Mouse (Mus musculus): ENCODE results near the gene Lmf1. TPM values are rescaled to one million over a fixed set of nuclear protein-coding genes. Genes with fewer than 3 reads are reported as not detected.
A peak's percentile ranks its signal among the peaks of the same experiment; 100 is the strongest.

Lmf1 gene
- total and polyA plus RNA-seq, 3 experiments, result 14.0 to 30.5 TPM; not detected in 1

- TF ChIP-seq ZNF384 (IDR thresholded peaks at IDR 0.05; ENCODE audit: low read depth, low read length), result peak; percentile 89
- no peak for TF ChIP-seq NELFE (IDR thresholded peaks at IDR 0.05; ENCODE audit: low read depth, low read length)
- no peak for TF ChIP-seq CHD2 (IDR thresholded peaks at IDR 0.05; ENCODE audit: low read length)
- TF ChIP-seq ELF1 (IDR thresholded peaks at IDR 0.05; ENCODE audit: low read depth, low read length), result no peak
- peak; percentile 82 for TF ChIP-seq RCOR1 (IDR thresholded peaks at IDR 0.05; ENCODE audit: low read depth, low read length)
- TF ChIP-seq ETS1 (IDR thresholded peaks at IDR 0.05; ENCODE audit: low read depth, low read length), result peak; percentile 71; the same call in 1 of the 2 replicates
- no peak for TF ChIP-seq ZKSCAN1 (IDR thresholded peaks at IDR 0.05; ENCODE audit: low read depth, low read length)
- no peak for TF ChIP-seq POLR2A (IDR thresholded peaks at IDR 0.05; ENCODE audit: control insufficient read depth in 1 of 2, insufficient read depth in 1 of 2, low read depth in 1 of 2, low read length in 2 of 2, poor library complexity in 1 of 2)
- no peak for TF ChIP-seq TBP (IDR thresholded peaks at IDR 0.05; ENCODE audit: low read depth, low read length)
- TF ChIP-seq SMC3 (IDR thresholded peaks at IDR 0.05; ENCODE audit: low read depth, low read length), result no peak
- TF ChIP-seq UBTF (IDR thresholded peaks at IDR 0.05; ENCODE audit: borderline replicate concordance, insufficient read depth, low read depth, low read length), result no peak
- TF ChIP-seq CHD1 (IDR thresholded peaks at IDR 0.05; ENCODE audit: low read depth, low read length), result no peak
- TF ChIP-seq EP300 (IDR thresholded peaks at IDR 0.05; ENCODE audit: low read depth in 1 of 2, low read length in 2 of 2), result peak in 1 of 2 experiments; percentile 74; a peak in 2 of 4 replicates
- no peak for TF ChIP-seq JUND (IDR thresholded peaks at IDR 0.05; ENCODE audit: low read depth, low read length)
- no peak for TF ChIP-seq GABPA (IDR thresholded peaks at IDR 0.05; ENCODE audit: low read depth, low read length)
- peak; percentile 54 for TF ChIP-seq TAL1 (IDR thresholded peaks at IDR 0.05; ENCODE audit: low read length)
Observed at GRCm38 (mm10) chr17:25583858-25584257, 5.0 kb downstream of the Lmf1 start (continued).

GRCm38 (mm10) chr17:25584646-25585045, 5.8 kb downstream of the Lmf1 start:
- Histone ChIP-seq H3K36me3 (ENCODE audit: control insufficient read depth in 1 of 2, insufficient read depth in 2 of 2, low read length in 2 of 2) (peaks cover 0 to 16% of the 10 kb centered on the region in 2 experiments; a peak in 3 of 4 replicates), H3K9me3 (replicated peaks; ENCODE audit: insufficient read depth, low read length) (no peaks in the 10 kb centered on the region), H3K4me1 (ENCODE audit: control insufficient read depth in 1 of 2, insufficient read depth in 2 of 2, low read length in 2 of 2) (peaks cover 0 to 27% of the 10 kb centered on the region in 2 experiments; a peak in 3 of 4 replicates), H3K9ac (ENCODE audit: control insufficient read depth, low read depth, low read length, poor library complexity, severe bottlenecking) (no peak overlapping the region), H3K27me3 (ENCODE audit: control insufficient read depth in 1 of 2, insufficient read depth in 2 of 2, low read length in 2 of 2) (no peaks in the 10 kb centered on the region), H3K79me2 (ENCODE audit: control insufficient read depth, insufficient read depth, low read length, poor library complexity) (peaks cover 2% of the 10 kb centered on the region; the same call in 1 of the 2 replicates), H3K4me3 (ENCODE audit: control insufficient read depth in 1 of 2, insufficient read depth in 1 of 2, low read depth in 2 of 2, low read length in 2 of 2) (no peak overlapping the region), H3K27ac (ENCODE audit: control insufficient read depth, low read depth, low read length) (peak overlapping the region; percentile 22; the same call in 1 of the 2 replicates)
- no peak for DNase-seq (ENCODE audit: low read depth, low spot score)
- TF ChIP-seq SMC3 (IDR thresholded peaks at IDR 0.05; ENCODE audit: low read depth, low read length) (no peak), ZKSCAN1 (IDR thresholded peaks at IDR 0.05; ENCODE audit: low read depth, low read length) (no peak), RCOR1 (IDR thresholded peaks at IDR 0.05; ENCODE audit: low read depth, low read length) (no peak), ETS1 (IDR thresholded peaks at IDR 0.05; ENCODE audit: low read depth, low read length) (no peak), MEF2A (IDR thresholded peaks at IDR 0.05; ENCODE audit: extremely low read depth, insufficient replicate concordance, low read depth, low read length, poor library complexity, severe bottlenecking) (no peak), NELFE (IDR thresholded peaks at IDR 0.05; ENCODE audit: low read depth, low read length) (no peak), EP300 (IDR thresholded peaks at IDR 0.05; ENCODE audit: low read depth in 1 of 2, low read length in 2 of 2) (no peak), RAD21 (IDR thresholded peaks at IDR 0.05; ENCODE audit: low read depth, low read length) (no peak), BHLHE40 (IDR thresholded peaks at IDR 0.05; ENCODE audit: borderline replicate concordance, low read depth, low read length) (no peak), MYB (IDR thresholded peaks at IDR 0.05; ENCODE audit: low read depth, low read length) (no peak), SIN3A (IDR thresholded peaks at IDR 0.05; ENCODE audit: low read length) (no peak), TAL1 (IDR thresholded peaks at IDR 0.05; ENCODE audit: low read length) (no peak), ZNF384 (IDR thresholded peaks at IDR 0.05; ENCODE audit: low read depth, low read length) (no peak), MXI1 (IDR thresholded peaks at IDR 0.05; ENCODE audit: low read depth, low read length) (no peak), USF1 (IDR thresholded peaks at IDR 0.05; ENCODE audit: low read depth, low read length) (no peak), GATA1 (IDR thresholded peaks at IDR 0.05; ENCODE audit: low read depth, low read length) (no peak), NRF1 (IDR thresholded peaks at IDR 0.05; ENCODE audit: insufficient read depth, low read depth, low read length, poor library complexity, severe bottlenecking) (no peak), POLR2AphosphoS5 (IDR thresholded peaks at IDR 0.05; ENCODE audit: borderline replicate concordance, low read depth, low read length) (no peak), POLR2AphosphoS2 (IDR thresholded peaks at IDR 0.05; ENCODE audit: low read length) (no peak)
